Mouse (Mus musculus): ENCODE results near the gene Klhdc2. TPM values are rescaled to one million over a fixed set of nuclear protein-coding genes. Genes with fewer than 3 reads are reported as not detected.

Klhdc2 gene
- total RNA-seq, 2 experiments from 2014 or later, result 117 to 128 TPM

GRCm38 (mm10) chr12:69302171-69302570, 5.7 kb downstream of the Klhdc2 start:
- DNase-seq, result no peak

GRCm38 (mm10) chr12:69304051-69304450, 7.6 kb downstream of the Klhdc2 start:
- no peak for DNase-seq

- no peak for DNase-seq
These were observed 9.9 kb downstream of the Klhdc2 start for GRCm38 (mm10) chr12:69306333-69306732.

- DNase-seq, result no peak
These were observed 13.2 kb downstream of the Klhdc2 start for GRCm38 (mm10) chr12:69309659-69310058.

- DNase-seq, result no peak
These were observed 21.9 kb downstream of the Klhdc2 start for GRCm38 (mm10) chr12:69318431-69318830.

- no peak for DNase-seq
These were observed 34.7 kb downstream of the Klhdc2 start for GRCm38 (mm10) chr12:69331187-69331586.

GRCm38 (mm10) chr12:69332147-69332546, 35.7 kb downstream of the Klhdc2 start:
- no peak for DNase-seq

GRCm38 (mm10) chr12:69333547-69333946, 37.1 kb downstream of the Klhdc2 start:
- no peak for DNase-seq

- no peak for DNase-seq
These were observed 53.4 kb downstream of the Klhdc2 start for GRCm38 (mm10) chr12:69349928-69350327.

GRCm38 (mm10) chr12:69351685-69352084, 55.2 kb downstream of the Klhdc2 start:
- DNase-seq, result no peak

- DNase-seq, result peak; percentile 86 to 89
These were observed 60.2 kb downstream of the Klhdc2 start, which contains the start of gene Nemf for GRCm38 (mm10) chr12:69356546-69357299. Gene Nemf, minus strand, starts transcription at chr12:69357165.

- DNase-seq, result no peak
These were observed 60.8 kb downstream of the Klhdc2 start for GRCm38 (mm10) chr12:69357300-69357646.

Other genes with a start within 250 kb of the Klhdc2 start
- 1,000 to 10,000 TPM; 1,096 to 1,116 TPM for gene Rps29, start 137.5 kb upstream of the Klhdc2 start, total RNA-seq (2021)
- gene Lrr1, start 127.9 kb upstream of the Klhdc2 start, total RNA-seq (2021), result not detected
- gene Rpl36al, start 112.6 kb upstream of the Klhdc2 start, total RNA-seq (2021), result 100 to 1,000 TPM; 186 to 194 TPM
- gene Mgat2, start 112.5 kb upstream of the Klhdc2 start, total RNA-seq (2021), result 10 to 100 TPM; 27.0 to 29.3 TPM
- 1 to 10 TPM; 5.7 to 5.9 TPM for gene Gm49383, start 99.6 kb upstream of the Klhdc2 start, total RNA-seq (2021)
- 1 to 10 TPM; 1.4 to 2.0 TPM for gene Dnaaf2, start 98.3 kb upstream of the Klhdc2 start, total RNA-seq (2021)
- gene Gm49384, start 92.4 kb upstream of the Klhdc2 start, total RNA-seq (2021), result 1 to 10 TPM; 2.3 to 2.9 TPM
- under 1 TPM; 0.75 to 0.99 TPM for gene Pole2, start 68.5 kb upstream of the Klhdc2 start, total RNA-seq (2021)
- 10 to 100 TPM; 16.0 to 17.9 TPM for gene Klhdc1, start 55.5 kb upstream of the Klhdc2 start, total RNA-seq (2021)
- 10 to 100 TPM; 47.9 to 51.2 TPM for gene Nemf, start 60.5 kb downstream of the Klhdc2 start, total RNA-seq (2021)
- gene Arf6, start 75.5 kb downstream of the Klhdc2 start, total RNA-seq (2021), result 10 to 100 TPM; 48.3 to 50.3 TPM
- gene Gm9887, start 75.8 kb downstream of the Klhdc2 start, total RNA-seq (2021), result under 1 TPM; 0.60 to 0.66 TPM

Data from layer of hippocampus, postnatal 36 days (tissue).